Mouse (Mus musculus): Measurements from ENCODE around the gene Ajuba. TPM values are rescaled to one million over a fixed set of nuclear protein-coding genes. Genes with fewer than 3 reads are reported as not detected.

Gene Ajuba
- total RNA-seq, 2 experiments from 2014 or later = 7.5 to 9.9 TPM

GRCm38 (mm10) chr14:54592319-54592934 lies 15.1 kb upstream of the Ajuba start:
- no peak for DNase-seq

DNA sequence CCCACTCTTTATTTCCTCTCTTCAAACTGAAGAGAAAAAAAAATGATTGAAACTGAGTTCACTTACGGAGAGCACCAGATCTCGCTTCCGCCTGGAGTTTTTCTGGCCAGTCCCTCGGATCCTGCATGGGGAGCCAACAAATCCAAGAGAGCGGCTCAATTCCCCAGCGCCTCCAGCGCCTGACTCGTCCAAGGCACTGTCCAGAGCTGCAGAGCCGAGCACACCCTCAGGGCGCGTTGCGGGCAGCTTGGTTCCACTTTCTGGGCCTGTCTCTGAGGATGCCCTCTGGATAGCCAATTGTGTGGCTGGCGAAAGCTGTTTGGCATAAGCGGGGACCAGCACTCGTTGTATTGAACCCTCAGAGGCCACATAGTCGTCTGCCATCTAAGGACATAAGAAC lies 13.7 kb upstream of the Ajuba start:
- DNase-seq = no peak

GRCm38 (mm10) chr14:54583681-54584338 lies 6.5 kb upstream of the Ajuba start:
- peak; percentile 72 for DNase-seq

GRCm38 (mm10) chr14:54582536-54582935 lies 5.2 kb upstream of the Ajuba start:
- DNase-seq = no peak

GRCm38 (mm10) chr14:54579638-54580037 lies 2.3 kb upstream of the Ajuba start:
- no peak for DNase-seq

DNA sequence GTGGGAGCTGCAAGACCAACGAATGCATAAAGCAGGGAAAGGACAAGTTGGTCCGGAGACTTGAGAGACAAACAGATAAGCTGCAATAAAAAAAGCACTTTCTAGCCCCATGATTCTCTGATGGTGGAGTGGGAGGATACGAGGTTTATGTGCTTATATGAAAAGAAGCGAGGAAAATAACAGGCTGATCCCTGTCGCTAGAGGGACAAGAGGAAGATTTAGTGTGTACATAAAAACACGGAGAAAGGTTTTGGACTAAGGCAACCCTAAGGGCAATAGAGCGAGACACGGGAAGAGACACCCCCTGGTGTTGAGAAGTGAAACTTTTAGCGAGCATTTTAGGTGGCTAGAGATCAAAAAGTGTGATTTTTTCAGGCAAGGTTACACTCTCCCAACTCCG lies 705 bp upstream of the Ajuba start:
- no peak for DNase-seq

- DNase-seq = peak; percentile 45
These were observed 893 bp downstream of the Ajuba start for GRCm38 (mm10) chr14:54576241-54577088.

GRCm38 (mm10) chr14:54575631-54576030 lies 1.7 kb downstream of the Ajuba start:
- peak; percentile 79 for DNase-seq

GRCm38 (mm10) chr14:54575031-54575430 lies 2.3 kb downstream of the Ajuba start:
- DNase-seq = no peak

GRCm38 (mm10) chr14:54574253-54574652 lies 3.1 kb downstream of the Ajuba start:
- peak; percentile 56 for DNase-seq

DNA sequence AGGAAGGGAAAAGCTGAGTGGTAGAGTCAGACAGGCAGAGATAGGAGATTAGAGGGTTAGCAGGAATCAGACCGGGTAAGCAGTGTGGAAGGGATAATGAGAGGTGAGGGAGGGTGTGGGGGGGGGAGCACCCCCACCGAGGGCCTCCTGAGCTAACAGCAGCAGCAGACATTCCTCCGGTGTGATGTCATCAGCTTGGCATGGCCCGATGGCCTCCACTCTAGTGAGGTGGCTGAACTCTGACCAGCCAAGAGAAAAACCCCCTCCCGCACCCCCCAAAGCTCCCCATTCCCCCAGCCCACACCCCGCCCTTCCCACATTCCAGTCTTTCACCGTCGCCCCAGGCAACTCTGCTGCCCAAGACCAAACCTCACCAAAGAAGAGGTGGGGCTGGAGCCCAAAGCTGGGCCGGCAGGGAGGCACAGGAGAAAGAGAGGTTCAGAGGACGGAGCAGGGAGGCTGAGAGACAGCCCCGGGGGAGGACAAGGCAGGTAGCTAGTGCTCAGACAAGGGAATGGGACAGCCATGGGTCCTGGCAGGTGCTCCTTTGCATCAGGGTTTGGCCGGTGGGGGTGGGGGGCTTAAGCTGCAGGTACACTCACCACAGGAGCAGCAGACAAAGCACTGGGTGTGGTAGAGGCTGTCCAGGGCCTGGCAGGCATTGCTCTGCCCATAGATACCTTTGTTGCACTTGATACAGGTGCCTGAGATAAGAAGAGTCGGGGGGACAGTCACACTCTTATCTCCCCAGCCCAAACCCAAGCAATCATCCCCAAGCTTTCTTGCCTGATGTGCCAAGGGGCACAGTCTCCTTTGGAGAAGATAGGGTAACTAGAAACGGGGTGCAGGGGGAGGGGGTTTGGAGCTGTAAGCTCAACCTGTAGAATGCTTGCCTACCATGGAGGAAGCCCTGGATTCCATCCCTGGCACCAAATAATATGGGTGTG lies 4.3 kb downstream of the Ajuba start:
- DNase-seq = no peak

- DNase-seq = no peak
These were observed 5.2 kb downstream of the Ajuba start for GRCm38 (mm10) chr14:54572122-54572521.

- no peak for DNase-seq
These were observed 7.6 kb downstream of the Ajuba start for GRCm38 (mm10) chr14:54569451-54570392.

DNA sequence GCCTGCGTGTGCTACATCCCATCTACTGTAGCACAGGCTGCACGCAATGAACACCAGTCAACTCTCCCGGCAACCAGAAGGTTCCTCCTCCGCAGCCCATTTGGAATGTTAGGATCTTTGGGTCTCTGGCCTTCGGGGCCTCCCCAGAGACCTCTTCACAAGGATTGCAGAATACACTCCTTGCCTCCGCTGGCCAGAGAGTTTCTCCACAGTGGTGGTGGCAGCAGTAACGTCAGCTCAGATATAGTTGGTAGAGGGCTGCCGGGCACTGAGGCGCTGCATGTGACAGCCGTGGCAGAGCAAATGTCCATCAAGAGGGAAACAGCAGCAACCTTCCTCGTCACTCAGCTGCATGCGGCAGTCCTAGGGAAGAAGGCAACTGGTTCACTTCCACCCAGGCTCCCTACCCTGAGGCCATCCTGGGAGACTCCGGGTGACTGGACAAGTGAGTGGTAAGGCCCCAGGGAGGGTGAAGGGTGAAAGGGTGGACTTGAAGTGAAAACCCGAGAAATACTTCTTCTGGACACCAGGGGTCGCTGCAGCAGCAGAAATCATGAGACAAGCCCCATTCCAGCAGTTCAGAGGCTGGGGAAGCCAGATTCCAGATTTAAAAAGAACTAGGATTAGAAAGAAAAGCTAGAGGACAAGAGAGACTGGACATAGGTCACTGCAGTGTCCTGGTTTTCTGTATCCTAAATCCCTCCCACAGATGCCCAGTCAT lies 8.5 kb downstream of the Ajuba start:
- peak; percentile 70 for DNase-seq

GRCm38 (mm10) chr14:54560527-54561242 lies 16.7 kb downstream of the Ajuba start:
- DNase-seq = no peak

DNA sequence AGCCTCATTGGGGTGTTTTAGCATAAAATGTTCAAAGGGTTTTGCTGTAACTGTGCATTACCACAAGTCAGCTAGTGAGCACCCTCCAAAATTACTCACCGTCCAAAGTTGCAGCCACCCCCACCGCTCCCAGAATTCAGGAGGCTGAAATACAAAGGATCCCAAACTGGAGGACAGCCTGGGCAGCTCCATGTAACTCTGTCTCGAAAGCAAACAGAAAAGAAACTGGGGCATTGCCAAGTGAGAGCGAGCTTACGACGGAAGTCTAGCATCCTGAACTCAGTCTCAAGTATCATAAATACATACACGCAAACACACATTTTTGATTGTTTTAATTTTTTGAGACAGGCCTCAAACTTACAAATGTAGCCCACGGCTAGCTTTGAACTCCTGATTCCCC lies 20.0 kb downstream of the Ajuba start:
- DNase-seq = no peak

- DNase-seq = peak; percentile 81
These were observed 23.2 kb downstream of the Ajuba start, which contains the start of gene Haus4 for GRCm38 (mm10) chr14:54553975-54554769. TSS of gene Haus4 (minus strand) at chr14:54554616.

DNA sequence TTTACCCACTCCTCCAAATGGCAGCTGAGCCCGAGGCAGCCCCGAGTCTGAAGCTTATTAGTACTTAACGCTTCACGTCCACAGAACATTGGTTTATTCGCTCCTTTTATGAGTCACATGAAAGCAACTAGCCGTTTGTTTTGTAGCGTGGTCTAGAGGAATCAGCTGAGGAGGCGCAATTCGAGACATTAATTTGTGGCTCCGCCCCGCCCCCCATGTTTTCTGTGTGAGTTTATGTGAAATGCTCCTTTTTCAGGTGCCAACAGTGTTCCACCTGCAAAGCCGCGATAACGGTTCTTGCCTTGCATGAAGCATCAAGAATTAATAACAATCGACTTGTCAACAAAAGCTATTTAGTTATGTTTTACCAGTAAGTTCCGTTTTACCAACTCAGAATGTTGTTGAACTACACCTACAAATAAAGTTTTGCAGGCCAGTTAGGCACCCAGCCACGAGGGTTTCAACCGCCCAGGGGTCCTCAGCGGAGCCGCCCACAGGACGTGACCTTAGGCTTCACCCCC lies 23.8 kb downstream of the Ajuba start:
- DNase-seq = no peak
